Mouse (Mus musculus): ENCODE data around the gene Myo19. TPM values are rescaled to one million over a fixed set of nuclear protein-coding genes. Genes with fewer than 3 reads are reported as not detected.
A peak's percentile ranks its signal among the peaks of the same experiment; 100 is the strongest.

The Myo19 gene
- polyA plus RNA-seq, 1 experiment from 2014 or later = 13.6 TPM

DNA sequence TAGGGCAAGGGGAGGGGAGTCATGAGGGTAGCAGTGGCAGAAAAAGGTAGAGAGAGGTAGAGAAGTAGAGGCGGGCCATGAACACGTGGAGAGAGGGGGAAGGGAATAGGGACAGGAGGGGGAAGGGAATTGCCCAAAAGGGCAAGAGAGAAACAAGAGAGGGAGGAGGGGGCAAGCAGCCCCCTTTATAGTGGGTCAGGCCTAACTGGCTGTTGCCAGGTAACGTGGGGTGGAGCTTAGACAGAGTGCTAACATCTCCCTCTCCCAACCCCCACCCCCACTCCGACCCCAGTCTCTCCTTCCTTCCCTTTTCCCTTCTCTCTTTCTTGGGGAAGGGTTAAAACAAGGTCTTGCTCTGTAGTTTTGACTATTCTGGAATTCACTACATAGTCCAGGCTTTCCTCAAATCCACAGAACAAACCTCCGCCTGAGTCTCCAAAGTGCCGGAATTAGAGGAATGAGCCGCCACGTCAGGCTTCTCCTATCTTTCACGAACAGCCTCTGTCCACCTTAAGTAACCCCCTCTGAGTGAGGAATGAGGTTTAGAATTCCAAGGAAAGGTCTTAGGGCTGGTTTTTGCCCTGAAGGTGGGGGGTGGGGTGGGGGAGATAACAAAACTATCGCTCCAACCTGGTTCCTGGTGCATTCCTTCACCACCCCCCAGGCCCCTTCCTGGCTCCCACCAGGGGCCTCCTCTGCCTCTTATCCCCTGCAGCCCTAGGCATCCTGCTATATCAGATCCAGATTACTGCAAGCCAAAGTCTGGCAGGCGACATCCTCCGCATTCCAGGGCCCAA lies 64.9 kb downstream of the Myo19 start:
- H3K9ac ChIP-seq (ENCODE audit: low read length) = no peak overlapping the region; the same call in 1 of the 2 replicates
- no peaks in the 10 kb centered on the region for H3K9me3 ChIP-seq (ENCODE audit: control insufficient read depth, low read length)
- peak overlapping the region; percentile 39; the same call in 1 of the 2 replicates for H3K4me2 ChIP-seq (ENCODE audit: low read depth, low read length, severe bottlenecking)
- 3% methylated on average over 12 of the region's 12 CpGs for WGBS
- H3K27me3 ChIP-seq (ENCODE audit: control insufficient read depth, insufficient read depth, low read length) = no peaks in the 10 kb centered on the region
- H3K4me1 ChIP-seq (replicated peaks; ENCODE audit: control insufficient read depth, insufficient read depth, low read length) = peaks cover 11% of the 10 kb centered on the region
- H3K4me3 ChIP-seq (ENCODE audit: low read depth, low read length) = no peak overlapping the region
- no peaks in the 10 kb centered on the region for H3K36me3 ChIP-seq (ENCODE audit: control insufficient read depth, insufficient read depth, low read length)
- ATAC-seq (replicated peaks; ENCODE audit: low FRiP score) = peak; percentile 65; the same call in 1 of the 2 replicates
- H3K27ac ChIP-seq (ENCODE audit: low read depth, low read length) = no peak overlapping the region
- DNase-seq (ENCODE audit: low spot score) = peak; percentile 67

DNA sequence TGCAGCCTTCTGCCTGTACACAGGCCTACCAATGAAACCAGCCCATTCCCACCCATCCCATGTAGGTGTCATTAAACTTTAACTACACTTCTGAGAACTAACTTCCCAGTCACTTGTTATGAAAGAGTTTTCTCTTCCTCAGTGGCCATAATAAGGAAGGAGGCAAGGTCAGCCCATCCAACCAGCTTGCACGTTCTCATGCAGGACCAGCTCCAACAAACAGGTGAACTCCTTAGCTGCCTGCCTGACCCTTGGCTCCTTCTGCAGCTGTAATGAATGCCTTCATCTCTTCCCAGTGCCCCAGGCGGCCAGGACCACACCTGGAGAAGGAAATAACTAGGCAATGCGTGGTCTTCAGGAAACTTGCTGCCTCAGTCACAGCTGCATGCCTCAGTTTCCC lies 65.9 kb downstream of the Myo19 start:
- Histone ChIP-seq H3K4me1 (replicated peaks; ENCODE audit: control insufficient read depth, insufficient read depth, low read length) (peaks cover 11% of the 10 kb centered on the region), H3K4me2 (ENCODE audit: low read depth, low read length, severe bottlenecking) (no peak overlapping the region), H3K9ac (ENCODE audit: low read length) (no peak overlapping the region), H3K27me3 (ENCODE audit: control insufficient read depth, insufficient read depth, low read length) (no peaks in the 10 kb centered on the region), H3K36me3 (ENCODE audit: control insufficient read depth, insufficient read depth, low read length) (no peaks in the 10 kb centered on the region), H3K27ac (ENCODE audit: low read depth, low read length) (no peak overlapping the region), H3K4me3 (ENCODE audit: low read depth, low read length) (no peak overlapping the region), H3K9me3 (ENCODE audit: control insufficient read depth, low read length) (no peaks in the 10 kb centered on the region)
- ATAC-seq (replicated peaks; ENCODE audit: low FRiP score) = no peak
- DNase-seq (ENCODE audit: low spot score) = no peak
- 64% methylated on average over 3 of the region's 3 CpGs for WGBS

DNA sequence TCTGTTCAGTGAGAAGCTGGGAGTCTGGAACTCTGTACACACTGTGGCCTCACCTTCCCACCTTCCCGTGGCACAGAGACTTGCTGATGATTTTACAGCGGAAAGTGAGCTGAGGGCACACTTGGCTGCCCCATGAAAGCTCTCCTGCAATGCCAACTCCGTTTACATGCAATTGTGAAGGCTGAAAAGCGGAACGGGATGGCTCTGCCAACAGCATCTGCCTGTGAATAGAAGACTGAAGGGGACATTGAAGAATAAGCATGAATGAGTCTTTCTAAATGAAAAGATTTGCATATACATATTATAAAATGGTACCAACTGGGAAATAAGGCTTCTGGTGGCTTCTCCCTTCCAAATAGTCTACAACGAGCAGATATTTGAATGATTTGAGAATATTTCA lies 67.3 kb downstream of the Myo19 start:
- H3K4me1 ChIP-seq (replicated peaks; ENCODE audit: control insufficient read depth, insufficient read depth, low read length) = peaks cover 11% of the 10 kb centered on the region
- no peak for DNase-seq (ENCODE audit: low spot score)

DNA sequence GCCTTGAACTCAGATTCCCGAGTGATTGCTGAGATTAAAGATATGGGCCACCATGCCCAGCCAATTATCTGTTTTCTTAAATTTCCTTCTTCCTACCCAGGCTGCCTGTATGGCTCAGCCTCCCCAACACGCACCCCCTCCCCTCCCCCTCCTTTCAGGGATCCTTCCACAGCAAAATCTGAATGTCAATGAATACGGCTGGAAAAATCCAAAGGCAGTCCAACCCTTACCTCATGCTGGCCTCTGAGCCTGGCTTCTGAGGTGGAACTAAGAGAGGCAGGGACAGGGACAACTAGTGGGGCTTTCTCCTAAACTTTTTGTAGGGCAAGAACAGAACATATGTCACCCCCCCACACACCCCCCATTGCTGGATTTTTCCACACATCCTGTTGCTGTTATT lies 68.2 kb downstream of the Myo19 start:
- Histone ChIP-seq H3K27ac (ENCODE audit: low read depth, low read length) (no peak overlapping the region), H3K4me3 (ENCODE audit: low read depth, low read length) (no peak overlapping the region), H3K4me2 (ENCODE audit: low read depth, low read length, severe bottlenecking) (no peak overlapping the region), H3K36me3 (ENCODE audit: control insufficient read depth, insufficient read depth, low read length) (no peaks in the 10 kb centered on the region), H3K9me3 (ENCODE audit: control insufficient read depth, low read length) (no peaks in the 10 kb centered on the region), H3K9ac (ENCODE audit: low read length) (no peak overlapping the region), H3K4me1 (replicated peaks; ENCODE audit: control insufficient read depth, insufficient read depth, low read length) (peaks cover 11% of the 10 kb centered on the region), H3K27me3 (ENCODE audit: control insufficient read depth, insufficient read depth, low read length) (no peaks in the 10 kb centered on the region)
- 42% methylated on average over 3 of the region's 3 CpGs for WGBS
- ATAC-seq (replicated peaks; ENCODE audit: low FRiP score) (no peak), DNase-seq (ENCODE audit: low spot score) (no peak)

More for the DNA sequence above, 67.3 kb downstream of the Myo19 start:
- Histone ChIP-seq H3K4me3 (ENCODE audit: low read depth, low read length) (no peak overlapping the region), H3K9ac (ENCODE audit: low read length) (no peak overlapping the region), H3K27ac (ENCODE audit: low read depth, low read length) (no peak overlapping the region), H3K4me2 (ENCODE audit: low read depth, low read length, severe bottlenecking) (no peak overlapping the region), H3K27me3 (ENCODE audit: control insufficient read depth, insufficient read depth, low read length) (no peaks in the 10 kb centered on the region), H3K36me3 (ENCODE audit: control insufficient read depth, insufficient read depth, low read length) (no peaks in the 10 kb centered on the region), H3K9me3 (ENCODE audit: control insufficient read depth, low read length) (no peaks in the 10 kb centered on the region)
- 72% methylated on average over 6 of the region's 6 CpGs for WGBS
- ATAC-seq (replicated peaks; ENCODE audit: low FRiP score) = no peak

DNA sequence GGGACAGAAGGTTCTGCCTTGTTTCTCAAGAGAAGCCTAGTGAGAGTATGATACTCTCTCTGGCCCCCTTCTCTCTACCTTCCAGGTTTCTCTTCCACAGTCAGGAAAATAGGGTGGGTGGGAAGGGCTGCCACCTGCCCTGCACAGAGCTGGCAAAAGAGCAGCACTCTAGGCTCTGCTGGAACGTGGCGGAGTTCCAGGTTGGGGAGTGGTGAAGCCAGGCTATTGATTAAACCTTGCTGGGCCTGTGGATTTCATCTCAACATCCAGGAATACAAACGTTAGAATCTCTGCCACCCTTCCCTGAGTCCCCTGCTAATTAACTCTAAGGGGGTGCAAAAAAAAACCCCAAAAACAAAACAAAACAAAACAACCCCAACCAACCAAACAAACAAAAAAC lies 68.6 kb downstream of the Myo19 start:
- no peak for ATAC-seq (replicated peaks; ENCODE audit: low FRiP score)
- Histone ChIP-seq H3K27ac (ENCODE audit: low read depth, low read length) (no peak overlapping the region), H3K9ac (ENCODE audit: low read length) (no peak overlapping the region), H3K4me2 (ENCODE audit: low read depth, low read length, severe bottlenecking) (no peak overlapping the region), H3K4me1 (replicated peaks; ENCODE audit: control insufficient read depth, insufficient read depth, low read length) (peaks cover 11% of the 10 kb centered on the region), H3K27me3 (ENCODE audit: control insufficient read depth, insufficient read depth, low read length) (no peaks in the 10 kb centered on the region), H3K4me3 (ENCODE audit: low read depth, low read length) (no peak overlapping the region), H3K36me3 (ENCODE audit: control insufficient read depth, insufficient read depth, low read length) (no peaks in the 10 kb centered on the region), H3K9me3 (ENCODE audit: control insufficient read depth, low read length) (no peaks in the 10 kb centered on the region)
- 31% methylated on average over 3 of the region's 3 CpGs for WGBS
- no peak for DNase-seq (ENCODE audit: low spot score)

DNA sequence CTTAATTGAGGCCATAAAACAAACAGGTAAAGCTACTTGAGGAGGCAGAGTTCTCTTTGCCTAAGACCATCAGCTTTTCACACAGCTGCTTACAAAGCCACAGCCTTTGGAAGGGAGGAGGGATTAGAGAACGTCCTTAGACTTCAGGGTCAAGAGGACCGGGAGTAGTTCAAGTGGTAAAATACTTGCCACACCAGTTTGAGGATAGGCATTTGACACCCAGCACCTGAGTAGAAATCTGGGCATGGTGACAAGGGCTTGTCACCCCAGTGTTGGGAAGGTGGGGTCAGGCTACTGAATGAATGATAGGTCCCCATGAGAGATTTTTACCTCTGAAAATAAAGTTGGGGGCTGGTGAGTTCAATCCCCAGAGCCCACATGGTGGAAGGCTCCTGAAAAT lies 72.7 kb downstream of the Myo19 start:
- 43% methylated on average over 2 of the region's 2 CpGs for WGBS
- no peaks in the 10 kb centered on the region for H3K36me3 ChIP-seq (ENCODE audit: control insufficient read depth, insufficient read depth, low read length)
- peaks cover 12% of the 10 kb centered on the region for H3K27me3 ChIP-seq (ENCODE audit: control insufficient read depth, insufficient read depth, low read length)
- H3K27ac ChIP-seq (ENCODE audit: low read depth, low read length) = no peak overlapping the region
- H3K9ac ChIP-seq (ENCODE audit: low read length) = no peak overlapping the region
- no peak overlapping the region for H3K4me2 ChIP-seq (ENCODE audit: low read depth, low read length, severe bottlenecking)
- no peak overlapping the region for H3K4me3 ChIP-seq (ENCODE audit: low read depth, low read length)
- H3K4me1 ChIP-seq (replicated peaks; ENCODE audit: control insufficient read depth, insufficient read depth, low read length) = peaks cover 1% of the 10 kb centered on the region
- no peaks in the 10 kb centered on the region for H3K9me3 ChIP-seq (ENCODE audit: control insufficient read depth, low read length)
- DNase-seq (ENCODE audit: low spot score) = no peak
- no peak for ATAC-seq (replicated peaks; ENCODE audit: low FRiP score)

DNA sequence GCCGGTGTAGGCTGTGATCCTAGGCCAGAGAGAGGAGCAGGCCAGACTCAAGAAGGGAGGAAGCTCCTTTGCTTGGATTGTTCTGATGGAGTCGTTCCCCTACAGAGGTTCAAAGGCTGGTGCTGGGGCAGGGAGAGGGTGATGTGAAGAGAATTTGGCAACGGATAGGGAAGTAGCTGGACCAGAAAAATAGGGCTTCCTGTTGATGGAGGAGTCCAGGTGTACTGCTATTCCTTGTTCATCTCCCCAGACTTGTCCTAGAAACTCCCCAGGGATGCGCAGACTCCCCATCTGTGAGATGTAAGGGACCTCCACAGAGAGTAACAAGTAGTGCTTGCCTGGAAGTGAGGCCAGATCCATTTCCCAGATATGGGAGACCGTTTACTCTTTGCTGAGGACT lies 76.5 kb downstream of the Myo19 start:
- H3K27me3 ChIP-seq (ENCODE audit: control insufficient read depth, insufficient read depth, low read length) = peaks cover 31% of the 10 kb centered on the region
- H3K9ac ChIP-seq (ENCODE audit: low read length) = no peak overlapping the region
- ATAC-seq (replicated peaks; ENCODE audit: low FRiP score) = no peak
- no peaks in the 10 kb centered on the region for H3K36me3 ChIP-seq (ENCODE audit: control insufficient read depth, insufficient read depth, low read length)
- no peaks in the 10 kb centered on the region for H3K9me3 ChIP-seq (ENCODE audit: control insufficient read depth, low read length)
- H3K4me3 ChIP-seq (ENCODE audit: low read depth, low read length) = no peak overlapping the region
- H3K27ac ChIP-seq (ENCODE audit: low read depth, low read length) = no peak overlapping the region
- DNase-seq (ENCODE audit: low spot score) = no peak
- peaks cover 7% of the 10 kb centered on the region; the same call in 1 of the 2 replicates for H3K4me1 ChIP-seq (replicated peaks; ENCODE audit: control insufficient read depth, insufficient read depth, low read length)
- 35% methylated on average over 5 of the region's 5 CpGs for WGBS
- H3K4me2 ChIP-seq (ENCODE audit: low read depth, low read length, severe bottlenecking) = no peak overlapping the region

DNA sequence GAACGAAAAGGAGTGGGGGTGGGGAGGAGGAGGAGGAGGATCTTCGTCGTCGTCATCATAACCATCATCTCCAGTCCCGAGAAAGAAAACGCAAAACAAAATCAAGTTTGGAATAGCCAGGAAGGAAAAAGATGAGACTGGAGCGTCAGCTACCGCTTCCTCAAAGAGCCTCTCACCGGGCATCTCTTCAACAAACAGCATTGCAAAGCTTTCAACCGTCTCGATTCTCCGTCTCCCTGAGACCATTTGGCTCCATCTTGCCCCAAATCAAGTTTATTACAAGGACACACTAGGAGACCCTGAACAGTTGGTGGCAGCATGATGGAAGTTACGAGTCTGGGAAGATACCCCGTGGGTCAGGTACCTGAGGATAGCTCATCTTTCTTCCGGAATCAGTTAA lies 77.2 kb downstream of the Myo19 start:
- H3K4me1 ChIP-seq (replicated peaks; ENCODE audit: control insufficient read depth, insufficient read depth, low read length) = peaks cover 7% of the 10 kb centered on the region; the same call in 1 of the 2 replicates
- H3K27ac ChIP-seq (ENCODE audit: low read depth, low read length) = no peak overlapping the region
- no peaks in the 10 kb centered on the region for H3K9me3 ChIP-seq (ENCODE audit: control insufficient read depth, low read length)
- H3K36me3 ChIP-seq (ENCODE audit: control insufficient read depth, insufficient read depth, low read length) = no peaks in the 10 kb centered on the region
- ATAC-seq (replicated peaks; ENCODE audit: low FRiP score) = no peak
- WGBS = 8% methylated on average over 15 of the region's 15 CpGs
- H3K27me3 ChIP-seq (ENCODE audit: control insufficient read depth, insufficient read depth, low read length) = peaks cover 31% of the 10 kb centered on the region
- H3K4me3 ChIP-seq (ENCODE audit: low read depth, low read length) = peak overlapping the region; percentile 25; the same call in 1 of the 2 replicates
- no peak overlapping the region for H3K9ac ChIP-seq (ENCODE audit: low read length)
- peak overlapping the region; percentile 55; the same call in 1 of the 2 replicates for H3K4me2 ChIP-seq (ENCODE audit: low read depth, low read length, severe bottlenecking)
- DNase-seq (ENCODE audit: low spot score) = no peak
